Mouse (Mus musculus) left cerebral cortex, adult 8-10 months (tissue): ENCODE data around the gene Pfkfb4. TPM values are rescaled to one million over a fixed set of nuclear protein-coding genes. Genes with fewer than 3 reads are reported as not detected.

Experiments
- DNase-seq, 2 experiments: peaks; one replicate each; pipeline ENCODE4 v3.0.0; 2022; ENCODE audit warnings: low spot score in 2 of 2
- total RNA-seq, 4 experiments: library from RNA; stranded (reverse); gene quantifications; 2 replicates each; pipeline ENCODE4 v1.2.4; 2022

Pfkfb4 gene
- total RNA-seq, 4 experiments from 2014 or later: 15.0 to 17.6 (median 15.2) TPM

DNA sequence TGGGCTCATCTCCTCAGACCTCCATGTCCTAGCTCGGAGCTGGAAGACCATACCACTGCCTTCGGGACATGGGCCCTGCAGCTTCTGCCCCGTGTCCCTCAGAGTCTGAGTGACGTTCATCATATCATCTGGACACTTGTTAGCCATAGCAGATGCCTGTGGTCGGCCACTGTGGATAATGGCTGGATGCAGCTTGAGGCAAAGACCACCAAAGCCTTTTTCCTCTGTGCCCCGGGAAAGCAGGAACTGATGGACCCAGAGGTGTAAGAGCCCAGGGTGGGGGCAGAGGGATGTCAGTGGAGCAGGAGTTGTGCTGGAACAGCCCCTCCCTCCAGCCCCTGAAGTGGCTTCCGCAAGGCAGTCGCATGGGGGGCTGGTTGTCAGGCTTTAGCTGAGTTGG is 40.1 kb downstream of the Pfkfb4 start:
- no peak for DNase-seq

DNA sequence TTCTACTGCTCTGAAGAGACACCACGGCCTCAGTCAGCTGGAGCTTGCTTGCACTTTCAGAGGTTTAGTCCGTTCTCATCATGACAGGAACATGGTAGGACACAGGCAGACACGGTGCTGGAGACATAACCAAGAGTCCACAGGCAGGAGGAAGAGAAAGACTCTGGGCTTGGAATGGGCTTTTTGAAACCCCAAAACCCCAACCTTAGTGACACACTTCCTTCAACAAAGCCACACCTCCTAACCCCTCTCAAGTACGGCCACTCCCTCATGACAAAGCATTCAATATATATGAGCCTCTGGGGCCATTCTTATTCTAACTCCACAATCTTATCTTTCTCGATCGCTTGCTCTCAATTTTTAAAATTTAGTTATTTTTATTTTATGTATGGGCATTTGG is 40.9 kb downstream of the Pfkfb4 start:
- DNase-seq: no peak

GRCm38 (mm10) chr9:109038086-109038895 is 46.7 kb downstream of the Pfkfb4 start, which contains the start of gene Shisa5:
Gene Shisa5 (plus strand): TSS chr9:109038565.
- no peak for DNase-seq

DNA sequence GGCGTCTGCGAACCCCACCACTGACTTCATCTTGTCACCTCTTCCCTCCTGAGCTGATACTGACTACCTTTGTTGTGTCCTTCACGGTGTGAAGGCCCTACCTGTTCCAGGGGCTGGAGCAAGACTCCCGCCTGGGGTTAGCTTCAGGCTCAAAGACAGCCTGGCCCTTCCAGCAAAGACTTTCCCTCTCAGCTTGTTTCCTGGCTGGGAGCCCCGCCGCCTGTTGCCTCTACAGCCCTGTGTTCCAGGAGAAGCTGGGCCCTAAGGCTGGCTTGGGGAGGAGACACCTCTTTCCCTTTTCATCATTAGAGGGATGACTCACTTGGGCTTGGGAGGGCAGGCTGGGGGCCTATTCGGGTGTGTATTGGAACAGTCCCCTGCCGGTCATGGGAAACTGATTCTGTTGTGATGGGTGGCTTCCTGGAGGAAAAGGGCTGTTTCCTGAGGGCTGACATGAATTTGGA is 47.4 kb downstream of the Pfkfb4 start:
- DNase-seq: no peak

DNA sequence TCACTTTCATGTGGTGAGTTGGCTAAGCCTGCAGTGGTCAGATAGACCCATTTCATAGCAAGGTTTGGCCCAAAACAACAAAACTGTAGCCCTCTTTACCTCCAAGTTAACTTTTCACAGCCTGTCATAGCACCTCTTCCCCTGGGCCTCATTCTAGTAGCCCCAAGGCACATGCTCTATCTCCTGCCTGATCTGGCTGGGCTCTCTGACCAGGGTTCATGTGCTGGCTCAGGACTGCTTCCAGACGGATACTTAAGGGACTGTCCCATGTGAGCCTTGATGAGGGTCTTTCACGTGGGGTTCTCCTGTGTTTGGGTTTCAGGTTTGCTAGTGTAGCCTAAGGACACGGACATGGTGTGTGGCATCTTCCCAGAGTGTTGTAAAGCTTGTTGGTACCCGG is 48.1 kb downstream of the Pfkfb4 start:
- DNase-seq: no peak

DNA sequence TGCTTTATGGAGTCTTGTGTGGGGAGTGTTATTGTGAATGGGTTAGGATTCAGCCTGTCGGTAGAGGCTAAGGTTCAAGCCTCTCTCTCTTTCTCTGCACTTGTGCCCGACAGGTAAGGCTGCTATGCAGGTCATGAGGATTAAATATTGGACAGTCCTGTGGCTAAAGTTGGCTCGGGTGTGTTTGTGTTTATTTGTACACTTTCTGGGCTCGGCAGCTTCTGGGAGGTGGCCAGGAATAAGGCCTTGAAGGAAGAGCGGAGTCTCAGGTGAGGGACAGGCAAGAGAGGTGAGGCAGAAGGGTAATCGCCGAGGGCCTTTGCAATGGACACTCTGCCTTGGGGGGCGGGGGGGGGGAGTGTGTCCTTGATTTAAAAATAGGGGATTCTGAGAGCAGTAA is 48.6 kb downstream of the Pfkfb4 start:
- DNase-seq: no peak

- DNase-seq: no peak
Observed at GRCm38 (mm10) chr9:109040906-109041305, 49.3 kb downstream of the Pfkfb4 start.

DNA sequence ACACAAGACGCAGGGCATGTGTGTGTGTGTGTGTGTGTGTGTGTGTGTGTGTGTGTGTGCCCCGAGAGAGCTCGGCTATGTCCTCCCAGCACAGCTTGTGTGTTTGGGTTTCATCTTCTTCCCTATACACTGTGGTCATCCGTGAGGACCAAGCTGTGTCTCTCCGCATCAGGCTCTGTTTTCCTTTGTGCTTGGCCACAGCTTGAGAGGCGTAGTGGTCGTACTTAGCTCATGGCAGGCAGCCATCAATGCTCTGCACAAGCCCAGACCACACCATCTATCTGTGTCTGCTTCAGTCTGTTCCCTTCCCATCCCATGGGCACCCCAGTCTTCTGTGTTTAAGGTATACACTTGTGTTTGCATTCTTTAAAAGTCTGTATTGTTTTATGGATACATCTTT is 49.8 kb downstream of the Pfkfb4 start:
- DNase-seq: no peak

DNA sequence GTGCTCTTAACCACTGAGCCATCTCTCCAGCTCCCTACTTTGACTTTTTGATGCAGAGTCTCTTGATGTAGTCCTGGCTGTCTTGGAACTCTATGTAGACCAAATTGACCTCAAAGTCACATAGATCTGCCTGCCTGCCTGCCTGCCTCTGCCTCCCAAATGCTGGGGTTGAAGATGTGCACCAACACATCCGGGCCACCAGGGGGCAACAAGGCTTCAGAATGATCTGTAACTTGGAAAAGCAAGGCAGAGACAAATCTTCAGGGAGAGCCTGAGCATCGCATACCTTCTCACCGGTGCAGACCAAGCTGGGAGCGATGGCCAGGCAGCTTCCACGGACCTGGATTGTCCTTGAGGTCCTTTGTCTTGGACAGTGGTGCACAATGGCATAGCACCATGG is 54.7 kb downstream of the Pfkfb4 start:
- no peak for DNase-seq

GRCm38 (mm10) chr9:109049316-109049715 is 57.7 kb downstream of the Pfkfb4 start:
- no peak for DNase-seq

GRCm38 (mm10) chr9:109049996-109050673 is 58.6 kb downstream of the Pfkfb4 start:
- no peak for DNase-seq

- DNase-seq: no peak
Observed at GRCm38 (mm10) chr9:109050674-109050997, 59.1 kb downstream of the Pfkfb4 start.

- no peak for DNase-seq
Observed at GRCm38 (mm10) chr9:109051011-109051501, 59.5 kb downstream of the Pfkfb4 start.

- DNase-seq: no peak
Observed at GRCm38 (mm10) chr9:109051651-109052489, 60.3 kb downstream of the Pfkfb4 start.

DNA sequence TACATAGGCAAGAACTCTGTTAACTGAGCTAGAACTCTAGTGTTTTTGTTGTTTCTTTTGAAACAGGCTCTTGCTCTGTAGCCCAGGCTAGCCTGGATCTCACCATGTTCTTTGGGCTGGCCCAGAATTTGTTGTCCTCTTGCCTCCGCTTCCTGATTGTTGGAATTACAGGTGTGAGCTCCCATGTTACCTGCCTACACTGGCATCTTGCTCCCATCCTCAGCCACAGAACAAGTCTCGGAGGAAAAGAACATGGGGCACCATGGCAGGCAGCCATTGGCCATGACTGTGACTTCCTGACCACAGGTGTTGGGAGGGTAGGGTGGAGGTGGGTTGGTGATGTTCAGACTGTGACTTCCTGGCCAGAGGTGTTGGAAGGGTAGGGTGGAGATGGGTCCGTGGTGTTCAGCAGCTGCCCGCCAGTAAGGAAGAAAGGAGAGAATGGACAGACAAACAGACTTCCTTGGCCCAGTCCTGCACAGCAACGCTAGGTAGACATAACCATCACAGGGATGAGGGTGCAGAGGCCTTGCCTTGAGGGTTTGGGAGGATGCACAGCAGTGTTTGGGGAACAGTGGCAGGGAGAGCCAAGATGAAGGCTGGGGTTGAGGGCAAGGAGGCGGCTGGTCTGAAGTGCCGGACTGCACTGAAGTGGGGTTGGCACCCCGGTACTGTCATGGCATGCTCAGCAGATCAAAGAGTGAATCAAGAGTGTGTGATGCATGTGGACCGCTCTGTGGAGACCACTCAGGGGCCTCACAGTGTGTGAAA is 61.1 kb downstream of the Pfkfb4 start:
- no peak for DNase-seq

- DNase-seq: no peak
Observed at GRCm38 (mm10) chr9:109053366-109053765, 61.8 kb downstream of the Pfkfb4 start.

GRCm38 (mm10) chr9:109053851-109054250 is 62.3 kb downstream of the Pfkfb4 start:
- DNase-seq: no peak

DNA sequence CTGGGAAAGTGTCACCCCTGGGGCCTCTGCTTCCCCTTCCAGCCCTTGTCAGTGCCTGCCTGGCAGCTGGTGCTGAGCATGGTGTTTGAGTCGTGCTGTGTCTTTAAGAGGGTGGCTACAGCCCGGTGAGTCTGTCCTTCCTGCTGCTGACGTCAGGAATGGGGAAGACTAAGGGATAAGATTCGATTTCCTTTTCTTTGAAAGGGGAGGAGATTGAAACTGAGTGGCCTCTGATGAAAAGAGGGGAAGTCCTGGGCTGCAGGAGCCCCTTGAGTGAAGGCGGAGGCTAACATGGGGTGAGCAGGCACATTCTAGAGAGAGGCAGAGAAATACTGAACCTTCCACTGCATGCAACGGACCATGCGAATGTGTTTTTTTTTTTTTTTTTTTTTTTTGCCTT is 63.1 kb downstream of the Pfkfb4 start:
- peak in 1 of 2 experiments; percentile 73 for DNase-seq

- DNase-seq: peak in 1 of 2 experiments; percentile 40
Observed at GRCm38 (mm10) chr9:109055271-109056030, 63.9 kb downstream of the Pfkfb4 start.

GRCm38 (mm10) chr9:109056081-109056690 is 64.6 kb downstream of the Pfkfb4 start:
- DNase-seq: no peak
